Mouse (Mus musculus): ENCODE measurements around the gene Atp8a2.

DNA sequence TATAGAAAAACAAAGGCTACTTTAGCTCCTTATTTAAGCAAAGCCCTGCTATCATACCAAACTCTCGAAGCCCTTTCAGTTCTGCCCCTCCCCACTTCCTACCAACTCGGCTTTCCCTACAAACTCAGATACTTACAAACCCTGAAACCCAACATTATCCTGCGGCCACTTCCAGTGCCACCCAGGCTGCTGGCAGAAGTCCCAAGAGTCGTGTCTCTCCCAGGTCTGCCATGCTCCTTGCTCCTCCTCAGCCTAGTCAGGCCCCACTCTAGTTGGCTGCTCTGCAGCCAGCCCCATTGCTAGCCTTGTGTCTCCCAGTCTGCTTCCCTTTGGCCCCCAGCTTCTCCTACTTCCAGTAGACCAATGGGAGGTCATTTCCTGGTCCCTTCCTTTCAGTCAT is 451.3 kb downstream of the Atp8a2 start:
- TF ChIP-seq CTCF (IDR thresholded peaks at IDR 0.05; ENCODE audit: low read depth, low read length) (no peak), GATA1 (IDR thresholded peaks at IDR 0.05; ENCODE audit: borderline replicate concordance, low read length) (no peak), TAL1 (conservative IDR thresholded peaks at IDR 0.05; ENCODE audit: low read depth, low read length) (no peak), POLR2AphosphoS5 (IDR thresholded peaks at IDR 0.05; ENCODE audit: insufficient replicate concordance, low read depth, low read length) (no peak), GATA2 (IDR thresholded peaks at IDR 0.05; ENCODE audit: borderline replicate concordance, low read depth, low read length) (no peak)
